In genomic region chr11:3833544-3834420, GRCm38 (mm10) we compare ENCODE assay signal across 8 mouse cellular contexts. TPM values are rescaled to one million over a fixed set of nuclear protein-coding genes. Genes with fewer than 3 reads are reported as not detected.
A peak's percentile ranks its signal among the peaks of the same experiment; 100 is the strongest.
DNase-seq lines count a peak whose midpoint lies in the region; ATAC-seq and TF ChIP-seq lines count a peak whose summit lies in the region.
"Had no signal": no experiment of that assay in that cellular context is flagged by ENCODE, and none has a peak within 500 bp of the region (broad histone marks: within the 10 kb centered on the region; RNA-seq: fewer than 3 reads in every experiment).

No protein-coding gene starts in this region.

- no peak for DNase-seq in kidney, adult 2 months
- DNase-seq in kidney, postnatal 14 days, result no peak
- DNase-seq in cerebellum, adult 9-10 months, result peak; percentile 63
- DNase-seq in layer of hippocampus, postnatal 25 days (ENCODE audit: extremely low spot score in 1 of 2, low spot score in 1 of 2), result no peak
- no peak for DNase-seq in yolk sac, embryonic 10.5 days (ENCODE audit: low spot score)

- no peaks in the 10 kb centered on the region for H3K27me3 ChIP-seq in kidney, adult 2 months (replicated peaks; ENCODE audit: control insufficient read depth, insufficient read depth, low read length)
- peaks cover 15% of the 10 kb centered on the region; the same call in 1 of the 2 replicates for H3K27me3 ChIP-seq in E14TG2a.4 (ENCODE audit: insufficient read depth, low read length)
- H3K27me3 ChIP-seq in intestine, embryonic 16.5 days (replicated peaks; ENCODE audit: control insufficient read depth, insufficient read depth, low read length), result no peaks in the 10 kb centered on the region

- H3K9me3 ChIP-seq in E14TG2a.4 (ENCODE audit: low read length), result no peaks in the 10 kb centered on the region
- H3K9me3 ChIP-seq in intestine, embryonic 16.5 days (ENCODE audit: control insufficient read depth, low read length), result no peaks in the 10 kb centered on the region

- H3K36me3 ChIP-seq in kidney, adult 2 months (ENCODE audit: control insufficient read depth, insufficient read depth, low read length), result no peaks in the 10 kb centered on the region
- no peaks in the 10 kb centered on the region for H3K36me3 ChIP-seq in E14TG2a.4 (ENCODE audit: insufficient read depth, low read length)
- no peaks in the 10 kb centered on the region for H3K36me3 ChIP-seq in intestine, embryonic 16.5 days (ENCODE audit: control insufficient read depth, insufficient read depth, low read length)

- ATAC-seq in intestine, embryonic 16.5 days, result peak; percentile 21; the same call in 1 of the 2 replicates

- 0 out of 2 replicates have a peak overlapping the region, but pooled peaks have one; percentile 0 for H3K4me3 ChIP-seq in kidney, adult 2 months (ENCODE audit: insufficient read depth, low read depth, low read length)
- H3K4me3 ChIP-seq in E14TG2a.4 (replicated peaks; ENCODE audit: low read length), result peak overlapping the region; percentile 76
- no peak overlapping the region for H3K4me3 ChIP-seq in intestine, embryonic 16.5 days (ENCODE audit: low read length)

- H3K9ac ChIP-seq in intestine, embryonic 16.5 days (ENCODE audit: low read depth, low read length), result no peak overlapping the region

- H3K4me2 ChIP-seq in intestine, embryonic 16.5 days (ENCODE audit: low read depth, low read length), result 0 out of 2 replicates have a peak overlapping the region, but pooled peaks have one; percentile 26

- no peak overlapping the region for H3K27ac ChIP-seq in kidney, adult 2 months (ENCODE audit: insufficient read depth, low read depth, low read length)
- no peak overlapping the region for H3K27ac ChIP-seq in intestine, embryonic 16.5 days (ENCODE audit: low read length)

- TF ChIP-seq POLR2A in kidney, adult 2 months (IDR thresholded peaks at IDR 0.05; ENCODE audit: low read depth, low read length), result no peak

- H3K4me1 ChIP-seq in kidney, adult 2 months (ENCODE audit: control insufficient read depth, insufficient read depth, low read length), result peaks cover 3% of the 10 kb centered on the region; the same call in 1 of the 2 replicates
- peaks cover 33% of the 10 kb centered on the region for H3K4me1 ChIP-seq in E14TG2a.4 (replicated peaks; ENCODE audit: low read depth, low read length)
- no peaks in the 10 kb centered on the region for H3K4me1 ChIP-seq in intestine, embryonic 16.5 days (ENCODE audit: control insufficient read depth, insufficient read depth, low read length)

- 51% methylated on average over 21 of the region's 21 CpGs for WGBS in kidney, adult 2 months
- WGBS in intestine, embryonic 16.5 days, result 32% methylated on average over 21 of the region's 21 CpGs

- TF ChIP-seq CTCF in kidney, adult 2 months (conservative IDR thresholded peaks at IDR 0.05; ENCODE audit: insufficient read depth, insufficient read length, low read depth, low read length), result no peak
- no peak for TF ChIP-seq CTCF in E14TG2a.4 (conservative IDR thresholded peaks at IDR 0.05; ENCODE audit: low read length)

RNA-seq across cellular contexts. Expression of gene Osbp2, which starts 29.9 kb away (rescaled TPM):
- 3.3 and 4.5 TPM in 2 replicates for polyA plus RNA-seq in kidney, adult 2 months (2012; rRNA removed)
- 0.28 and 0.45 TPM in 2 replicates for polyA plus RNA-seq in intestine, embryonic 16.5 days (2015; fragmentation: Nextera tagmentation; extraction: Ambion mirVana)
- 10 to 100 TPM; 76.4 to 77.6 TPM for total RNA-seq in layer of hippocampus, postnatal 25 days (2021)
- total RNA-seq: monocyte, adult 5-6 weeks had no signal
